Mouse (Mus musculus): ENCODE results near the gene Adamts5.

Adamts5 gene

GRCm38 (mm10) chr16:85822330-85822916 is 79.2 kb downstream of the Adamts5 start:
- no peak for DNase-seq (ENCODE audit: low read depth, low spot score)

DNA sequence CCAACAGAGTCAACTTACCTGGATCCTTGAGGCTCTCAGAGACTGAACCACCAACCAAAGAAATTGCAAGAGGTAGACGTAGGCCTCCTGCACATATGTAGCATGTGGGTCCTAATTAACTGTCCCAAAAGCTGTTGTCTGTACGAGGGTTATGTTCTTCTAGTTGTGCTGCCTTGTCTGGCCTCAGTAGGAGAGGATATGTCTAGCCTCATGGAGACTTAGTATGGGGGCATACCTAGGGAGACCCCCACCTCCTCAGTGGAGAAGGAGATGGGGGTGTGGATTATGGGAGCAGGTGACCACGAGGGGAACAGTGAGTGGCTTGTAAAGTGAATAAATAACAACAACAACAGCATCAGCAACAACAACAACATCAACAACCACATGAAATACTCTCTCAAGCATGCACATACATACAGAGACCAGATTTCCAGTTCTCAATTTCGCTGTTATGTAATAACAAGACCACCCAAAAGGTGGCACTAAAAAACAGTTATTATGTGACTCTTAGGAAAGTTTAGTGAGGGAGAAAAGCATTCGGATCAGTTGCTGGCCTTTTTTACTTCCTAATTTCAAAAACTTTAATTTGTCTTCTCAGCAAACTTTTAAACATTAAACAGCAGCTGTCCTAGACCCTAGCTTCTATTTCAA is 81.7 kb downstream of the Adamts5 start:
- DNase-seq (ENCODE audit: low read depth, low spot score), result no peak

- DNase-seq (ENCODE audit: low read depth, low spot score), result no peak
Observed at GRCm38 (mm10) chr16:85814116-85814515, 87.5 kb downstream of the Adamts5 start.

DNA sequence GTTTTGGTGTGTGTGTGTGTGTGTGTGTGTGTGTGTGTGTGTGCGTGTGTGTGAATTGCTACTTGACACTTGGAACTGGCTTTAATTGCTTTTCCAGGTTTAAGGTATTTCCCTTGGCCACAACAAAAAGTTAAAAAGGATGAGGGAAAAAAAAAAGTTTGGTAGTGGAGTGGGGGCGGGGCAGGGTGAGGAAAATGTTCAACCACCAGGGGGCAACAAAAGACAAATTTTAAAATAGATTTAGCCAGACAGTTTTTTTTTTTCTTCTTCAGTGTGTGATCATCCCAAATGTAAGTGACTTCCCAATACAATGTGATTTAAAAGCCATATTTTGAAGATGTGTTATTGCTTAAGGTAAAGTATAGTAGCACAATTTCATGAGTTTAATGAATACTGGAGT is 94.0 kb downstream of the Adamts5 start:
- DNase-seq (ENCODE audit: low read depth, low spot score), result no peak

DNA sequence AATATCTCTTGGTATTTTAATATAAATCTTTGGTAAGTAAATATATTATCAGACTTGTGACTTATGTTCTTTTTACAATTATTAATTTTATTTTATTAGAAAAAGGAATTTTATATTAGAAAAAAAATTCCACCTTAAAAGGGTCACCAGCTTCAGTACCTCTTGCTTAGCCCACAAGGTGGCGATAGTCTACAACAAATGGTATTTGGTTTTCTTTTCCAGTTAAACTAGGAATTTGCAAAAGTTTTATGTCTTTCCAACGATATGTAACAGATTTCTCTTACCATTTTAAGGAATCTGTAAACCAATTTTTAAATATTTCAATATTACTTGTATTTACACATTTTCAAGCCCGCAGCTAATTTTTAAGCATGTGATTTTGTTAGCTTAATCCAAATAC is 94.6 kb downstream of the Adamts5 start:
- no peak for DNase-seq (ENCODE audit: low read depth, low spot score)
